Mouse (Mus musculus) forebrain, embryonic 10.5 days (tissue): Measurements from ENCODE around the gene Slc15a5. TPM values are rescaled to one million over a fixed set of nuclear protein-coding genes. Genes with fewer than 3 reads are reported as not detected.
"Not testable (repeated sequence)": the region's sequence is repeated elsewhere in the genome, so short reads cannot be mapped to it uniquely, and the experiment has no call there.

Experiments
- DNase-seq: peaks from one replicate; pipeline ENCODE4 v3.0.0-alpha.2; 2017; ENCODE audit warnings: low spot score; ENCODE audit errors: extremely low spot score
- H3K27ac ChIP-seq: fragments of 300-500 bp; sonication (generic); 2 replicates; pipeline ENCODE4 v1.5.1; 2016; ENCODE audit warnings: mild to moderate bottlenecking
- H3K27me3 ChIP-seq: fragments of 300-500 bp; sonication (generic); 2 replicates; pipeline ENCODE4 v1.6.1; 2016; ENCODE audit warnings: mild to moderate bottlenecking; ENCODE audit not compliant: poor library complexity, severe bottlenecking
- H3K36me3 ChIP-seq: fragments of 300-500 bp; sonication (generic); replicated peaks from 2 replicates; pipeline ENCODE4 v1.6.1; 2016; ENCODE audit warnings: mild to moderate bottlenecking, moderate library complexity
- H3K4me1 ChIP-seq: fragments of 300-500 bp; sonication (generic); 2 replicates; pipeline ENCODE4 v1.6.1; 2016
- H3K4me3 ChIP-seq: fragments of 300-500 bp; sonication (generic); 2 replicates; pipeline ENCODE4 v1.5.1; 2016; ENCODE audit warnings: mild to moderate bottlenecking, moderate library complexity
- H3K9me3 ChIP-seq: fragments of 300-500 bp; sonication (generic); 2 replicates; pipeline ENCODE4 v1.6.1; 2016; ENCODE audit warnings: mild to moderate bottlenecking, moderate library complexity
- WGBS: fragments of 180-500 bp; shearing (Covaris S2); methylation state at CpG from one replicate; pipeline ENCODE4 v1.1.7; 2016; 5-methylcytosine and 5-hydroxymethylcytosine counted together
- polyA plus RNA-seq: library from polyadenylated mRNA; unstranded; fragments of >200 nt; fragmentation: Nextera tagmentation; extraction: Ambion mirVana; gene quantifications from 2 replicates; pipeline ENCODE4 v1.2.1, GENCODE M21; 2016

The Slc15a5 gene
- polyA plus RNA-seq: not detected in 2 replicates

- Histone ChIP-seq H3K36me3 (no peaks in the 10 kb centered on the region), H3K4me1 (no peaks in the 10 kb centered on the region), H3K9me3 (no peaks in the 10 kb centered on the region), H3K27me3 (no peaks in the 10 kb centered on the region), H3K27ac (no peak within 1 kb of the TSS), H3K4me3 (no peak within 1 kb of the TSS)
- WGBS: 92% methylated on average over 4 of the region's 4 CpGs
- DNase-seq: no peak
These were observed at the start of gene Slc15a5 for GRCm38 (mm10) chr6:138079816-138080215. TSS of gene Slc15a5 (minus strand) at chr6:138079916.

- H3K27ac ChIP-seq: no peak overlapping the region
- no peaks in the 10 kb centered on the region for H3K9me3 ChIP-seq
- DNase-seq: no peak
- no peak overlapping the region for H3K4me3 ChIP-seq
- WGBS: 94% methylated on average over 10 of the region's 10 CpGs
- H3K36me3 ChIP-seq: no peaks in the 10 kb centered on the region
- H3K27me3 ChIP-seq: no peaks in the 10 kb centered on the region
- no peaks in the 10 kb centered on the region for H3K4me1 ChIP-seq
These were observed 48.9 kb upstream of the Slc15a5 start for GRCm38 (mm10) chr6:138128392-138129335.

- Histone ChIP-seq H3K4me1 (no peaks in the 10 kb centered on the region), H3K9me3 (no peaks in the 10 kb centered on the region), H3K4me3 (no peak overlapping the region), H3K27ac (no peak overlapping the region), H3K36me3 (no peaks in the 10 kb centered on the region), H3K27me3 (no peaks in the 10 kb centered on the region)
- no peak for DNase-seq
- WGBS: 87% methylated on average over 3 of the region's 3 CpGs
These were observed 37.8 kb upstream of the Slc15a5 start for GRCm38 (mm10) chr6:138117496-138117895.

GRCm38 (mm10) chr6:138104559-138104958 is 24.8 kb upstream of the Slc15a5 start:
- H3K36me3 ChIP-seq: no peaks in the 10 kb centered on the region
- H3K4me3 ChIP-seq: no peak overlapping the region
- no peak for DNase-seq
- H3K9me3 ChIP-seq: no peaks in the 10 kb centered on the region
- no peaks in the 10 kb centered on the region for H3K27me3 ChIP-seq
- no peak overlapping the region for H3K27ac ChIP-seq
- peaks cover 10% of the 10 kb centered on the region; the same call in 1 of the 2 replicates for H3K4me1 ChIP-seq

- Histone ChIP-seq H3K36me3 (no peaks in the 10 kb centered on the region), H3K27ac (no peak overlapping the region), H3K9me3 (no peaks in the 10 kb centered on the region), H3K4me1 (peaks cover 10% of the 10 kb centered on the region; the same call in 1 of the 2 replicates), H3K27me3 (no peaks in the 10 kb centered on the region), H3K4me3 (no peak overlapping the region)
- no peak for DNase-seq
- WGBS: 94% methylated on average over 7 of the region's 7 CpGs
These were observed 23.2 kb upstream of the Slc15a5 start for GRCm38 (mm10) chr6:138102940-138103339.

- no peak for DNase-seq
- no peak overlapping the region for H3K4me3 ChIP-seq
- no peaks in the 10 kb centered on the region for H3K27me3 ChIP-seq
- H3K36me3 ChIP-seq: no peaks in the 10 kb centered on the region
- H3K9me3 ChIP-seq: no peaks in the 10 kb centered on the region
- H3K27ac ChIP-seq: no peak overlapping the region
- WGBS: 97% methylated on average over 4 of the region's 4 CpGs
- 0 out of 2 replicates have a peak, but pooled peaks cover 2% of the 10 kb centered on the region for H3K4me1 ChIP-seq
These were observed 22.1 kb upstream of the Slc15a5 start for GRCm38 (mm10) chr6:138101843-138102242.

- Histone ChIP-seq H3K36me3 (no peaks in the 10 kb centered on the region), H3K9me3 (no peaks in the 10 kb centered on the region), H3K4me1 (no peaks in the 10 kb centered on the region), H3K27ac (no peak overlapping the region), H3K27me3 (no peaks in the 10 kb centered on the region), H3K4me3 (no peak overlapping the region)
- DNase-seq: no peak
- WGBS: 79% methylated on average over 3 of the region's 3 CpGs
These were observed 19.9 kb upstream of the Slc15a5 start for GRCm38 (mm10) chr6:138099646-138100045.

GRCm38 (mm10) chr6:138095060-138095459 is 15.3 kb upstream of the Slc15a5 start:
- WGBS: 89% methylated on average over 3 of the region's 3 CpGs

GRCm38 (mm10) chr6:138092432-138092831 is 12.7 kb upstream of the Slc15a5 start:
- WGBS: 94% methylated on average over 7 of the region's 7 CpGs
- Histone ChIP-seq H3K4me1 (no peaks in the 10 kb centered on the region), H3K27me3 (no peaks in the 10 kb centered on the region)

More at GRCm38 (mm10) chr6:138095060-138095459, 15.3 kb upstream of the Slc15a5 start:
- no peak for DNase-seq
- H3K27me3 ChIP-seq: no peaks in the 10 kb centered on the region
- H3K36me3 ChIP-seq: no peaks in the 10 kb centered on the region
- no peak overlapping the region for H3K27ac ChIP-seq
- no peaks in the 10 kb centered on the region for H3K9me3 ChIP-seq
- H3K4me3 ChIP-seq: no peak overlapping the region
- H3K4me1 ChIP-seq: no peaks in the 10 kb centered on the region

GRCm38 (mm10) chr6:138089084-138089483 is 9.4 kb upstream of the Slc15a5 start:
- no peaks in the 10 kb centered on the region for H3K9me3 ChIP-seq
- H3K4me3 ChIP-seq: no peak overlapping the region
- WGBS: 86% methylated on average over 8 of the region's 8 CpGs
- no peak for DNase-seq
- no peaks in the 10 kb centered on the region for H3K27me3 ChIP-seq
- H3K4me1 ChIP-seq: no peaks in the 10 kb centered on the region
- H3K27ac ChIP-seq: no peak overlapping the region
- no peaks in the 10 kb centered on the region for H3K36me3 ChIP-seq

More at GRCm38 (mm10) chr6:138092432-138092831, 12.7 kb upstream of the Slc15a5 start:
- no peaks in the 10 kb centered on the region for H3K36me3 ChIP-seq
- H3K27ac ChIP-seq: no peak overlapping the region
- no peaks in the 10 kb centered on the region for H3K9me3 ChIP-seq
- H3K4me3 ChIP-seq: no peak overlapping the region
- DNase-seq: no peak

GRCm38 (mm10) chr6:138086421-138086820 is 6.7 kb upstream of the Slc15a5 start:
- DNase-seq, H3K27ac ChIP-seq, H3K4me3 ChIP-seq, H3K9me3 ChIP-seq, H3K4me1 ChIP-seq, H3K27me3 ChIP-seq, H3K36me3 ChIP-seq: not testable (repeated sequence)

- H3K4me1 ChIP-seq: no peaks in the 10 kb centered on the region
- H3K27me3 ChIP-seq: no peaks in the 10 kb centered on the region
- no peak overlapping the region for H3K27ac ChIP-seq
- H3K36me3 ChIP-seq: no peaks in the 10 kb centered on the region
- H3K9me3 ChIP-seq: no peaks in the 10 kb centered on the region
- DNase-seq: no peak
- no peak overlapping the region for H3K4me3 ChIP-seq
- WGBS: 86% methylated on average over 6 of the region's 6 CpGs
These were observed 1.2 kb upstream of the Slc15a5 start for GRCm38 (mm10) chr6:138080778-138081549.
